Mouse (Mus musculus) stomach, postnatal 0 days (tissue): Measurements from ENCODE around the gene Nat8f7. TPM values are rescaled to one million over a fixed set of nuclear protein-coding genes. Genes with fewer than 3 reads are reported as not detected.
A peak's percentile ranks its signal among the peaks of the same experiment; 100 is the strongest.
"Not testable (repeated sequence)": the region's sequence is repeated elsewhere in the genome, so short reads cannot be mapped to it uniquely, and the experiment has no call there.

Source experiments
- ATAC-seq: fragments of 200-750 bp; cut with Nextera tagmentation; 2 replicates; pipeline ENCODE4 v1.8.0; 2017; ENCODE audit not compliant: low FRiP score, low TSS enrichment
- DNase-seq: peaks from one replicate; pipeline ENCODE4 v3.0.0-alpha.2; 2016; ENCODE audit warnings: low spot score
- H3K27ac ChIP-seq: fragments of 300-500 bp; sonication (generic); replicated peaks from 2 replicates; pipeline ENCODE4 v1.5.1; 2014; ENCODE audit warnings: mild to moderate bottlenecking, control low read depth
- H3K27me3 ChIP-seq: fragments of 300-500 bp; sonication (generic); 2 replicates; pipeline ENCODE4 v1.6.1; 2014; ENCODE audit warnings: low read length; ENCODE audit not compliant: control insufficient read depth, insufficient read depth
- H3K36me3 ChIP-seq: fragments of 300-500 bp; sonication (generic); 2 replicates; pipeline ENCODE4 v1.6.1; 2014; ENCODE audit warnings: low read length, mixed read lengths; ENCODE audit not compliant: control insufficient read depth, insufficient read depth
- H3K4me1 ChIP-seq: fragments of 300-500 bp; sonication (generic); replicated peaks from 2 replicates; pipeline ENCODE4 v1.6.1; 2014; ENCODE audit warnings: antibody characterized with exemption; ENCODE audit not compliant: control insufficient read depth, insufficient read depth
- H3K4me2 ChIP-seq: fragments of 300-500 bp; sonication (generic); replicated peaks from 2 replicates; pipeline ENCODE4 v1.6.1; 2014; ENCODE audit warnings: low read depth, mild to moderate bottlenecking, control low read depth, moderate library complexity
- H3K4me3 ChIP-seq: fragments of 300-500 bp; sonication (generic); 2 replicates; pipeline ENCODE4 v1.5.1; 2014; ENCODE audit warnings: low read depth, low read length, control low read depth
- H3K9ac ChIP-seq: fragments of 300-500 bp; sonication (generic); 2 replicates; pipeline ENCODE4 v1.6.1; 2014; ENCODE audit warnings: mild to moderate bottlenecking, low read length, control low read depth, mixed read lengths
- H3K9me3 ChIP-seq: fragments of 300-500 bp; sonication (generic); 2 replicates; pipeline ENCODE4 v1.6.1; 2016; ENCODE audit warnings: low read length; ENCODE audit not compliant: control insufficient read depth
- CTCF ChIP-seq: IDR thresholded peaks from 2 replicates; pipeline ENCODE4 v1.5.1; 2016; ENCODE audit warnings: antibody characterized with exemption, low read depth, mild to moderate bottlenecking, moderate library complexity
- WGBS: fragments of 180-500 bp; shearing (Covaris S2); extraction: QIAGEN DNeasy Blood & Tissue Kit; methylation state at CpG from one replicate; pipeline ENCODE4 v1.1.7; 2014; 5-methylcytosine and 5-hydroxymethylcytosine counted together
- microRNA-seq: library from miRNA; unstranded; fragments of <30 nt; microRNA quantifications from one replicate; pipeline ENCODE4, GENCODE M21; 2016
- polyA plus RNA-seq: library from polyadenylated mRNA; unstranded; fragments of >200 nt; fragmentation: Nextera tagmentation; extraction: Ambion mirVana; gene quantifications from 2 replicates; pipeline ENCODE4 v1.2.1, GENCODE M21; 2015

Nat8f7 gene
- polyA plus RNA-seq, result not detected in 2 replicates

- H3K27ac ChIP-seq, H3K36me3 ChIP-seq, H3K4me3 ChIP-seq, H3K4me1 ChIP-seq, ATAC-seq, H3K4me2 ChIP-seq, H3K9ac ChIP-seq, H3K27me3 ChIP-seq, DNase-seq, H3K9me3 ChIP-seq: not testable (repeated sequence)
- 82% methylated on average over 10 of the region's 10 CpGs for WGBS
- TF ChIP-seq CTCF, result 0 out of 2 replicates have a peak, but pooled peaks have one; percentile 23
Measured at GRCm38 (mm10) chr6:85713105-85713504, at the start of gene Nat8f7. Gene Nat8f7 (minus strand): TSS chr6:85713205.

GRCm38 (mm10) chr6:85762678-85763077 is 49.7 kb upstream of the Nat8f7 start:
- H3K27ac ChIP-seq, H3K4me1 ChIP-seq, H3K27me3 ChIP-seq, H3K9ac ChIP-seq, H3K36me3 ChIP-seq, DNase-seq, ATAC-seq, H3K4me2 ChIP-seq, H3K4me3 ChIP-seq, H3K9me3 ChIP-seq: not testable (repeated sequence)
- 92% methylated on average over 1 of the region's 2 CpGs for WGBS

GRCm38 (mm10) chr6:85755705-85756249 is 42.8 kb upstream of the Nat8f7 start:
- H3K9me3 ChIP-seq, ATAC-seq, H3K4me2 ChIP-seq, H3K9ac ChIP-seq, H3K4me3 ChIP-seq, H3K27me3 ChIP-seq, DNase-seq, H3K4me1 ChIP-seq, H3K27ac ChIP-seq, H3K36me3 ChIP-seq: not testable (repeated sequence)
- WGBS, result 23% methylated on average over 3 of the region's 6 CpGs

GRCm38 (mm10) chr6:85709607-85710006 is 3.4 kb downstream of the Nat8f7 start:
- not testable (repeated sequence) for H3K4me1 ChIP-seq, H3K36me3 ChIP-seq, H3K27ac ChIP-seq, H3K4me3 ChIP-seq, H3K9ac ChIP-seq, ATAC-seq, H3K27me3 ChIP-seq, H3K9me3 ChIP-seq, DNase-seq, H3K4me2 ChIP-seq
- 17% methylated on average over 1 of the region's 1 CpGs for WGBS

GRCm38 (mm10) chr6:85709206-85709605 is 3.8 kb downstream of the Nat8f7 start:
- DNase-seq, result not testable (repeated sequence)
- 90% methylated on average over 3 of the region's 5 CpGs for WGBS

GRCm38 (mm10) chr6:85701943-85702342 is 11.1 kb downstream of the Nat8f7 start:
- peak; percentile 42; the same call in 1 of the 2 replicates for ATAC-seq
- DNase-seq, result not testable (repeated sequence)

More at GRCm38 (mm10) chr6:85709206-85709605, 3.8 kb downstream of the Nat8f7 start:
- H3K4me1 ChIP-seq, H3K27ac ChIP-seq, H3K4me2 ChIP-seq, H3K9ac ChIP-seq, H3K27me3 ChIP-seq, H3K4me3 ChIP-seq, ATAC-seq, H3K36me3 ChIP-seq, H3K9me3 ChIP-seq: not testable (repeated sequence)

More at GRCm38 (mm10) chr6:85701943-85702342, 11.1 kb downstream of the Nat8f7 start:
- not testable (repeated sequence) for H3K27me3 ChIP-seq, H3K4me2 ChIP-seq, H3K9me3 ChIP-seq, H3K4me3 ChIP-seq, H3K9ac ChIP-seq, H3K36me3 ChIP-seq, H3K27ac ChIP-seq, H3K4me1 ChIP-seq
- 42% methylated on average over 2 of the region's 4 CpGs for WGBS

Small RNA genes lying within 50 kb of the gene (microRNA-seq; reads per million reads assigned to microRNA genes)
- gene Gm27317, result not detected

Other genes with a start within 250 kb of the Nat8f7 start
- gene Fbxo41, start 210.2 kb downstream of the Nat8f7 start, polyA plus RNA-seq, result 0.10 and 0.16 TPM in 2 replicates
- not detected in 2 replicates for gene Egr4, start 199.6 kb downstream of the Nat8f7 start, polyA plus RNA-seq
- 0.98 and 1.2 TPM in 2 replicates for gene Alms1, start 125.7 kb downstream of the Nat8f7 start, polyA plus RNA-seq
- 0.11 TPM in 1 of 2 replicates, not detected in the other for gene Nat8f3, start 52.5 kb upstream of the Nat8f7 start, polyA plus RNA-seq
- not detected in 2 replicates for gene Nat8f6, start 107.7 kb upstream of the Nat8f7 start, polyA plus RNA-seq
- gene Nat8f5, start 107.8 kb upstream of the Nat8f7 start, polyA plus RNA-seq, result 0.25 and 0.30 TPM in 2 replicates
- 0.25 TPM in 1 of 2 replicates, not detected in the other for gene Nat8, start 118.9 kb upstream of the Nat8f7 start, polyA plus RNA-seq
- not detected in 2 replicates for gene Nat8f2, start 156.0 kb upstream of the Nat8f7 start, polyA plus RNA-seq
- 1.7 and 2.6 TPM in 2 replicates for gene Nat8f4, start 191.7 kb upstream of the Nat8f7 start, polyA plus RNA-seq
- 25.9 and 28.8 TPM in 2 replicates for gene Tprkb, start 198.7 kb upstream of the Nat8f7 start, polyA plus RNA-seq
- gene Nat8f1, start 202.5 kb upstream of the Nat8f7 start, polyA plus RNA-seq, result 5.7 and 6.2 TPM in 2 replicates
- 43.9 and 44.9 TPM in 2 replicates for gene Dusp11, start 248.5 kb upstream of the Nat8f7 start, polyA plus RNA-seq